24 mouse cellular contexts compared by ENCODE assay signal in genomic region chr16:48788704-48789185, GRCm38 (mm10). TPM values are rescaled to one million over a fixed set of nuclear protein-coding genes. Genes with fewer than 3 reads are reported as not detected.
DNase-seq lines count a peak whose midpoint lies in the region; ATAC-seq lines count a peak whose summit lies in the region.
"Had no signal": no experiment of that assay in that cellular context is flagged by ENCODE, and none has a peak within 500 bp of the region (broad histone marks: within the 10 kb centered on the region; RNA-seq: fewer than 3 reads in every experiment).

No protein-coding gene starts in this region.

- H3K9me3 ChIP-seq in heart, embryonic 16.5 days (replicated peaks; ENCODE audit: control insufficient read depth, low read length), result no peaks in the 10 kb centered on the region
- H3K9me3 ChIP-seq: forebrain, embryonic 10.5 days; G1E; intestine, embryonic 15.5 days had no signal

- peak; percentile 81 for ATAC-seq in heart, embryonic 16.5 days (replicated peaks; ENCODE audit: extremely low read depth, insufficient read depth, low FRiP score)
- ATAC-seq in monocyte, adult 5-6 weeks (replicated peaks; ENCODE audit: insufficient number of reproducible peaks, low FRiP score, low TSS enrichment, poor library complexity, severe bottlenecking), result no peak
- ATAC-seq: intestine, embryonic 15.5 days had no signal

- H3K27me3 ChIP-seq in heart, embryonic 16.5 days (ENCODE audit: control insufficient read depth, insufficient read depth, low read length), result no peaks in the 10 kb centered on the region
- H3K27me3 ChIP-seq: intestine, embryonic 15.5 days had no signal

- no peak overlapping the region; the same call in 1 of the 2 replicates for H3K27ac ChIP-seq in heart, embryonic 16.5 days (ENCODE audit: low read length)
- H3K27ac ChIP-seq: forebrain, embryonic 10.5 days; intestine, embryonic 15.5 days; kidney, postnatal 0 days; liver, embryonic 14.5 days had no signal

- H3K4me3 ChIP-seq in heart, embryonic 16.5 days (ENCODE audit: low read length), result no peak overlapping the region
- H3K4me3 ChIP-seq: forebrain, embryonic 10.5 days; intestine, embryonic 15.5 days had no signal

- H3K36me3 ChIP-seq in heart, embryonic 16.5 days (ENCODE audit: control insufficient read depth, insufficient read depth), result no peaks in the 10 kb centered on the region
- H3K36me3 ChIP-seq: forebrain, embryonic 10.5 days; G1E; intestine, embryonic 15.5 days had no signal

- H3K4me2 ChIP-seq in heart, embryonic 16.5 days (ENCODE audit: low read depth, low read length), result no peak overlapping the region
- H3K4me2 ChIP-seq: intestine, embryonic 15.5 days had no signal

- no peaks in the 10 kb centered on the region for H3K4me1 ChIP-seq in heart, embryonic 16.5 days (ENCODE audit: control insufficient read depth, insufficient read depth, low read length)
- H3K4me1 ChIP-seq: forebrain, embryonic 10.5 days; intestine, embryonic 15.5 days had no signal

- no peak overlapping the region for H3K9ac ChIP-seq in heart, embryonic 16.5 days (ENCODE audit: low read length)
- H3K9ac ChIP-seq: intestine, embryonic 15.5 days; liver, embryonic 14.5 days had no signal

- 53% methylated on average over 4 of the region's 4 CpGs for WGBS in heart, embryonic 16.5 days

- DNase-seq in heart, adult 11 months, result no peak
- DNase-seq in c-Kit-positive CD71-negative TER-119-negative erythroid progenitor cells, embryonic 14.5 days (ENCODE audit: low read depth), result peak; percentile 17
- peak; percentile 6 for DNase-seq in lung, postnatal 36 days
- peak; percentile 67 for DNase-seq in thymus, postnatal 14 days
- no peak for DNase-seq in gastrocnemius, postnatal 25 days
- no peak for DNase-seq in layer of hippocampus, postnatal 10 days (ENCODE audit: low spot score in 2 of 2)
- DNase-seq: adrenal gland, postnatal 14 days; cerebellum, postnatal 25 days; heart, adult 18-20 months; left cerebral cortex, postnatal 4 days; midbrain, embryonic 14.5 days; right cerebral cortex, postnatal 4 days had no signal

RNA-seq across cellular contexts. Expression of gene Trat1, which starts 16.9 kb away (rescaled TPM):
- 2.6 and 6.0 TPM in 2 replicates for polyA plus RNA-seq in heart, embryonic 16.5 days (2015; fragmentation: Nextera tagmentation; extraction: Ambion mirVana)
- total RNA-seq in gastrocnemius, postnatal 25 days (2021), result not detected
- 0.32 to 0.95 TPM (median 0.49 TPM) in 3 replicates for total RNA-seq in monocyte, adult 5-6 weeks (2017)
- under 1 TPM in 1 of 2 experiments, not detected in 1; 0.18 TPM for total RNA-seq in layer of hippocampus, postnatal 10 days (2021)
- total RNA-seq: adrenal gland, postnatal 14 days; heart, postnatal 25 days had no signal
- polyA plus RNA-seq: embryonic facial prominence, embryonic 11.5 days; forebrain, embryonic 10.5 days; G1E; kidney, postnatal 0 days; liver, embryonic 14.5 days; midbrain, embryonic 14.5 days; neural tube, embryonic 11.5 days had no signal

RNA-seq across cellular contexts. Expression of gene Retnlb, which starts 27.9 kb away (rescaled TPM):
- polyA plus RNA-seq in heart, embryonic 16.5 days (2015; fragmentation: Nextera tagmentation; extraction: Ambion mirVana), result not detected in 2 replicates
- total RNA-seq in gastrocnemius, postnatal 25 days (2021), result not detected
- not detected in 3 replicates for total RNA-seq in monocyte, adult 5-6 weeks (2017)
- total RNA-seq in layer of hippocampus, postnatal 10 days (2021), result not detected
- total RNA-seq: adrenal gland, postnatal 14 days; G1E; heart, adult 18-20 months; heart, postnatal 25 days; layer of hippocampus, postnatal 14 days; left cerebral cortex, postnatal 4 days had no signal
- polyA plus RNA-seq: embryonic facial prominence, embryonic 11.5 days; forebrain, embryonic 10.5 days; G1E; intestine, embryonic 15.5 days; kidney, postnatal 0 days; liver, embryonic 14.5 days; midbrain, embryonic 14.5 days; neural tube, embryonic 11.5 days; stomach, embryonic 14.5 days had no signal

RNA-seq across cellular contexts. Expression of gene Retnla, which starts 53.6 kb away (rescaled TPM):
- 0.93 and 6.6 TPM in 2 replicates for polyA plus RNA-seq in heart, embryonic 16.5 days (2015; fragmentation: Nextera tagmentation; extraction: Ambion mirVana)
- total RNA-seq in gastrocnemius, postnatal 25 days (2021), result 1 to 10 TPM; 2.0 to 8.2 TPM
- 1.3 to 4.8 TPM in 2 of 3 replicates, not detected in the other for total RNA-seq in monocyte, adult 5-6 weeks (2017)
- not detected for total RNA-seq in layer of hippocampus, postnatal 10 days (2021)
- total RNA-seq: G1E; left cerebral cortex, postnatal 4 days had no signal
- polyA plus RNA-seq: embryonic facial prominence, embryonic 11.5 days; forebrain, embryonic 10.5 days; G1E; intestine, embryonic 15.5 days; kidney, postnatal 0 days; liver, embryonic 14.5 days; midbrain, embryonic 14.5 days; neural tube, embryonic 11.5 days had no signal

Comparison
In these comparisons a context has a peak if more than half of its experiments do, and no peak if none do; other contexts are left out.
1. DNase-seq: peak in c-Kit-positive CD71-negative TER-119-negative erythroid progenitor cells, embryonic 14.5 days (single experiment), lung, postnatal 36 days (single experiment) and thymus, postnatal 14 days (single experiment); none in heart, adult 11 months (single experiment), gastrocnemius, postnatal 25 days (single experiment) and layer of hippocampus, postnatal 10 days (0 of 2).